ENCODE assay signal across 8 mouse cellular contexts in the genomic region with DNA sequence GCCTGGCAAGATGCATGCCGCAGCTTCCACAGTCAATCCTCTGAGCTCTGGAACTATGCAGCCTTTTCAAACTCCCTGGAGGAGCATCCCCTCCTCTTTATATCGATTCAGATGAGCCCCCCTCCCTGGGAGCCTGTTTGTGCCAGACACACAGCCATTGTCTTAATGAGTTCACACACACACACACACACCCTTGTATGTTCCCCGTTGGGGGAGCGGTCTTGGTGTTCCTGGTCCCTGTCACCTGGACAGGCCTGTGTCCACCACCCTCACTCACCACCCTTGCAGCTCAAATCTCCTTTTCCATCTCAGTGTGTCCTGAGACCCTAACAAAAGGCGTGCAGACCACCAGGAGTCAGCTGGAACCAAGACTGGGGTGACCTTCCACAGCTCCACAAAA. TPM values are rescaled to one million over a fixed set of nuclear protein-coding genes. Genes with fewer than 3 reads are reported as not detected.
DNase-seq lines count a peak whose midpoint lies in the region; ATAC-seq lines count a peak whose summit lies in the region.

No protein-coding gene starts in this region.

- no peak for DNase-seq in kidney, postnatal 10 days
- no peak for DNase-seq in thymus, postnatal 4 days
- no peak for DNase-seq in spleen, adult 18-20 months
- no peak for DNase-seq in layer of hippocampus, adult 9-10 months (ENCODE audit: low spot score)

- 55% methylated on average over 5 of the region's 5 CpGs for WGBS in kidney, embryonic 14.5 days
- 36% methylated on average over 5 of the region's 5 CpGs for WGBS in embryonic facial prominence, embryonic 13.5 days
- 31% methylated on average over 5 of the region's 5 CpGs for WGBS in hindbrain, embryonic 12.5 days
- WGBS in midbrain, embryonic 16.5 days = 14% methylated on average over 5 of the region's 5 CpGs

- H3K4me1 ChIP-seq in kidney, embryonic 14.5 days (ENCODE audit: control insufficient read depth, insufficient read depth, low read length) = peaks cover 22% of the 10 kb centered on the region
- H3K4me1 ChIP-seq in embryonic facial prominence, embryonic 13.5 days = peaks cover 42% of the 10 kb centered on the region
- H3K4me1 ChIP-seq in hindbrain, embryonic 12.5 days = peaks cover 50% of the 10 kb centered on the region
- H3K4me1 ChIP-seq in midbrain, embryonic 16.5 days (ENCODE audit: control insufficient read depth, insufficient read depth, low read length) = peaks cover 34% of the 10 kb centered on the region

- H3K4me2 ChIP-seq in kidney, embryonic 14.5 days (replicated peaks; ENCODE audit: low read depth, low read length) = peak overlapping the region; percentile 80
- peak overlapping the region; percentile 74 for H3K4me2 ChIP-seq in embryonic facial prominence, embryonic 13.5 days
- H3K4me2 ChIP-seq in hindbrain, embryonic 12.5 days (replicated peaks) = peak overlapping the region; percentile 82
- peak overlapping the region; percentile 76 for H3K4me2 ChIP-seq in midbrain, embryonic 16.5 days (ENCODE audit: low read length)

- H3K36me3 ChIP-seq in kidney, embryonic 14.5 days (ENCODE audit: control insufficient read depth, insufficient read depth, low read length) = no peaks in the 10 kb centered on the region
- no peaks in the 10 kb centered on the region for H3K36me3 ChIP-seq in embryonic facial prominence, embryonic 13.5 days
- no peaks in the 10 kb centered on the region for H3K36me3 ChIP-seq in hindbrain, embryonic 12.5 days
- no peaks in the 10 kb centered on the region for H3K36me3 ChIP-seq in midbrain, embryonic 16.5 days (ENCODE audit: control insufficient read depth, insufficient read depth, low read length)

- H3K9ac ChIP-seq in kidney, embryonic 14.5 days (ENCODE audit: low read depth, low read length) = peak overlapping the region; percentile 5; the same call in 1 of the 2 replicates
- no peak overlapping the region for H3K9ac ChIP-seq in embryonic facial prominence, embryonic 13.5 days
- peak overlapping the region; percentile 84 for H3K9ac ChIP-seq in hindbrain, embryonic 12.5 days
- peak overlapping the region; percentile 91 for H3K9ac ChIP-seq in midbrain, embryonic 16.5 days (ENCODE audit: low read depth, low read length)

- peak overlapping the region; percentile 90 for H3K4me3 ChIP-seq in kidney, embryonic 14.5 days (ENCODE audit: low read length)
- peak overlapping the region; percentile 74 for H3K4me3 ChIP-seq in embryonic facial prominence, embryonic 13.5 days
- H3K4me3 ChIP-seq in hindbrain, embryonic 12.5 days = peak overlapping the region; percentile 84
- peak overlapping the region; percentile 82 for H3K4me3 ChIP-seq in midbrain, embryonic 16.5 days (ENCODE audit: low read depth, low read length)

- ATAC-seq in kidney, embryonic 14.5 days (ENCODE audit: low FRiP score, low TSS enrichment) = no peak
- no peak for ATAC-seq in embryonic facial prominence, embryonic 13.5 days (ENCODE audit: insufficient number of reproducible peaks, insufficient read depth, low FRiP score, low TSS enrichment, low read depth)
- ATAC-seq in hindbrain, embryonic 12.5 days (ENCODE audit: low FRiP score) = peak; percentile 20; the same call in 1 of the 2 replicates
- ATAC-seq in midbrain, embryonic 16.5 days = no peak

- no peak overlapping the region for H3K27ac ChIP-seq in kidney, embryonic 14.5 days (ENCODE audit: low read depth, low read length)
- H3K27ac ChIP-seq in embryonic facial prominence, embryonic 13.5 days = no peak overlapping the region
- H3K27ac ChIP-seq in hindbrain, embryonic 12.5 days = peak overlapping the region; percentile 99
- peak overlapping the region; percentile 95 for H3K27ac ChIP-seq in midbrain, embryonic 16.5 days (ENCODE audit: low read length)

- H3K9me3 ChIP-seq in kidney, embryonic 14.5 days (ENCODE audit: control insufficient read depth, low read length) = no peaks in the 10 kb centered on the region
- H3K9me3 ChIP-seq in embryonic facial prominence, embryonic 13.5 days = no peaks in the 10 kb centered on the region
- no peaks in the 10 kb centered on the region for H3K9me3 ChIP-seq in hindbrain, embryonic 12.5 days (replicated peaks)
- no peaks in the 10 kb centered on the region for H3K9me3 ChIP-seq in midbrain, embryonic 16.5 days (replicated peaks; ENCODE audit: control insufficient read depth, low read length, poor library complexity, severe bottlenecking)

- H3K27me3 ChIP-seq in kidney, embryonic 14.5 days (ENCODE audit: control insufficient read depth, insufficient read depth, low read length) = peaks cover 8% of the 10 kb centered on the region; the same call in 1 of the 2 replicates
- H3K27me3 ChIP-seq in embryonic facial prominence, embryonic 13.5 days = peaks cover 60% of the 10 kb centered on the region
- peaks cover 10% of the 10 kb centered on the region; the same call in 1 of the 2 replicates for H3K27me3 ChIP-seq in hindbrain, embryonic 12.5 days
- H3K27me3 ChIP-seq in midbrain, embryonic 16.5 days (ENCODE audit: control insufficient read depth, insufficient read depth, low read depth, low read length) = no peaks in the 10 kb centered on the region

RNA-seq across cellular contexts. Expression of a gene that starts 2.1 kb away (rescaled TPM):
- 12.9 and 15.1 TPM in 2 replicates for polyA plus RNA-seq in kidney, embryonic 14.5 days (2014; fragmentation: Nextera tagmentation; extraction: Ambion mirVana)
- 4.0 and 4.8 TPM in 2 replicates for polyA plus RNA-seq in embryonic facial prominence, embryonic 13.5 days (2015; fragmentation: Nextera tagmentation; extraction: Ambion mirVana)
- 25.7 and 27.0 TPM in 2 replicates for polyA plus RNA-seq in hindbrain, embryonic 12.5 days (2016; fragmentation: Nextera tagmentation; extraction: Ambion mirVana)
- 20.1 and 20.2 TPM in 2 replicates for polyA plus RNA-seq in midbrain, embryonic 16.5 days (2015; fragmentation: Nextera tagmentation; extraction: Ambion mirVana)

RNA-seq across cellular contexts. Expression of a gene that starts 53.0 kb away (rescaled TPM):
- polyA plus RNA-seq in kidney, embryonic 14.5 days (2014; fragmentation: Nextera tagmentation; extraction: Ambion mirVana) = 1.6 TPM in 1 of 2 replicates, not detected in the other
- polyA plus RNA-seq in embryonic facial prominence, embryonic 13.5 days (2015; fragmentation: Nextera tagmentation; extraction: Ambion mirVana) = 31.8 TPM in 1 of 2 replicates, not detected in the other
- 2.5 and 3.0 TPM in 2 replicates for polyA plus RNA-seq in hindbrain, embryonic 12.5 days (2016; fragmentation: Nextera tagmentation; extraction: Ambion mirVana)
- 1.6 and 2.4 TPM in 2 replicates for polyA plus RNA-seq in midbrain, embryonic 16.5 days (2015; fragmentation: Nextera tagmentation; extraction: Ambion mirVana)

Comparison
In these comparisons a context has a peak if more than half of its experiments do, and no peak if none do; other contexts are left out.
1. H3K27ac ChIP-seq: peak in hindbrain, embryonic 12.5 days (single experiment) and midbrain, embryonic 16.5 days (single experiment); none in kidney, embryonic 14.5 days (single experiment) and embryonic facial prominence, embryonic 13.5 days (single experiment).
2. Peak in every context shown above with its lines, with median percentiles within 50 percentile points of each other: H3K4me2 ChIP-seq and H3K4me3 ChIP-seq.